Mouse (Mus musculus) liver, adult 2 months (tissue): Measurements from ENCODE around the gene Bbs9.

ENCODE experiments used
- CTCF ChIP-seq: fragments of 200-500 bp; IDR thresholded peaks from 2 replicates; pipeline ENCODE4 v1.5.1; 2011; ENCODE audit warnings: low read depth, low read length, control low read depth
- POLR2A ChIP-seq: fragments of 200-500 bp; IDR thresholded peaks from 2 replicates; pipeline ENCODE4 v1.6.1; 2011; ENCODE audit warnings: low read length, control low read depth; ENCODE audit not compliant: insufficient read depth; ENCODE audit errors: extremely low read depth

DNA sequence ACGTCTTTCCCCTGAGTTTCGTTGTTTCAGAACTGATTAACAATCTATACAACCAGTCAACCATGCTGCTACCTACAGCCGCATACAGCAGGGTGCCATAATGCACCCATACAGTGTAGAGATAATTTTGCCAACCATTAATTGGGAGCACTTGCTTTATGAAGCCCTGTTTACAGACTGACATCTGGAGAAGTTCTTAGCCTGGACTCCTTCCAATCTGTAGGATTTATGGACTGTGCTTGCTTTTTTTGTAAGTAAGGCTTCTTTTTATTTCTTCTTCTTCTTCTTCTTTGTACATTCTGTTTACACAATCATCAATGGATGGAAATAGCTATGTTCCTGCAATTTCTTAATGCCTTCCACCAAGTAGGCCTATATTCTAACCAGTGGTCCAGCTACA is 395.1 kb downstream of the Bbs9 start:
- TF ChIP-seq POLR2A (no peak), CTCF (no peak)
